Mouse (Mus musculus) right cerebral cortex, postnatal 4 days (tissue): ENCODE results near the gene Gm867.

Source experiments
- DNase-seq: peaks from one replicate; pipeline ENCODE4 v3.0.0-alpha.2; 2022

Gm867 gene

GRCm38 (mm10) chr10:75894601-75895000 is 45.9 kb downstream of the Gm867 start:
- no peak for DNase-seq

DNA sequence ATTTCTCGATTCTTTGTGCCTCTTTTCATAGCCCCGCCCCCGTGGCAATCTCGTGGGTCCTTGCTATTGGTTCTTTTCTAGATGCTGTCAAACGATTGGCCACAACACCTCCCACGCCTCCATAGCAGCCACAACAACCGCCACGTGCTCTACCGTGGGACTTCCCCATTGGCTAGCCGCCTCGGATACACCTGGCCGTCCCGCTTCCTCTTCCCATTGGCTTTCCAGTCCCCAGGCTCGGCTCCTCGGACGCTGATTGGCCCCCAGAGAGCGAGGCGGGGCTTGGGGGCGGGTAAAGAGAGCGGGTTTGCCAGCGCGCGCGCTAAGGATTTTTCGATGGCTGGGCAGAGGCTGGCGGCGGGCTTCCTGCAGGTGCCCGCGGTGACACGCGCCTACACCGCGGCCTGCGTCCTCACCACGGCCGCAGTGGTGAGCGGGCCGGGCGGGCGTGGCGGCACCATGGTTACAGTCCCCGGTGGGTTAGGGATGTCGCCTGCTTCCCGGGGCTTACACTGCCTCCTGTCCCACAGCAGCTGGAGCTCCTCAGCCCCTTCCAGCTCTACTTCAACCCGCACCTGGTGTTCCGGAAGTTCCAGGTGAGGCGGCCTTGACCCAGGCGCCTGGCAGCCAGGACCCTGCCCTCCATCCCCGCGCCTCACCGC is 47.3 kb downstream of the Gm867 start, which contains the start of gene Derl3:
Derl3 (plus strand) TSS at position 325 of the 662 bp plus-strand sequence.
- DNase-seq, result peak; percentile 93

DNA sequence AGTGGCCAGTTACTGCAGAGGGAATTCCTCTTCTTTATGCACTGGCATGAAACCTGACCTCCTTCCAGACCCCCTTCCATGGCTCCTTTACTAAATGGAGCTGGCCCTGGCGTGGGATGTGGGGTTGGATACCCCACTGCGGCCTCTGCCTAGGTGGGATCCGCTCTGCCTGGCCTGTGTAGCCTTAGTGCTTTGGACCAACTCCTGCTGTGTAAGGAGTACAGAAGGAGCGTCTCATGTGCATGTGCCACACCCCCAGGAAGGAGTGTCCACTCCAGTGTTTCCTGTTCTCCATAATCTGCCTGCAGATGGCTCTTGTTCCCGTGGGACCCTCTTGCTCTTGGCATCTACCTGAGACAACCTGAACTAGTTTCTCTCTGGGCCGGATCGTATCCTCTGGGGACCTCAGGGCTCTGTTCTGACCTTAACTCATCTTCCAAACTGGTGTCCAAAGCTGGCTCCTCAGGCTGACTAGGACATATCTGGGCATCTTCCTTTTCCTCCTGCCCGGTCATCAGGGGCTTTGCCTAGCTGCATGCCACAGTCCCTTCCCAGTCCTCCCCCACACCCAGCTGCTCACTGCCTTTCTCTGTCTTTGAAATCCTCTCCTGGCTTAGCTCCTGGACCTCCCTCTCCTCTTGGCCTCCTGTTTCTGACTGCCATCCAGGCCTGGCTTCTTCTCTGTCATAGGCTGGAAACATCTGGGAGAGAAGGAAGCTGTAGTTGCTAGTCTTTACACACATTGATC is 50.9 kb downstream of the Gm867 start:
- no peak for DNase-seq
